ENCODE assay signal across 15 mouse cellular contexts in the genomic region with DNA sequence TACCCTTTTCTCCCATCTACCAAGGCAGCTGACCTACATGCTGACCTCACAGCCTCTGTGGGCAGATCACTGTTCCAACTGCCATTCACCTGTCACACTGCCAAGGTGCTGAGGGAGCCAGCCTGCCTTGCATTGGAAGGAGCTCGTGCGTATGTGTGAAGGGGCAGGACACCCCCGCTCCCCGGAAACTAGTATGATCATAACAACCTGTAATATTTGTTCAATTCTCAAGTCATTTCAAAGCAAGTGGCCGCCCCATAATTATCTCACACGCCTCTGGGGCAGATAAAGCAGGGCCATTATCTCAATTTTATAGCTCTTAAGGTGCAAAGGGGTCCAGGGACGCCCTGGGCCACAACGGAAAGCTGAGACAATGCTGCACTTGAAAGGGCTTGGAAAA.
"Had no signal": no experiment of that assay in that cellular context is flagged by ENCODE, and none has a peak within 500 bp of the region (broad histone marks: within the 10 kb centered on the region; RNA-seq: fewer than 3 reads in every experiment).

No protein-coding gene starts in this region.

- DNase-seq: kidney, adult 2 months; kidney, postnatal 14 days; layer of hippocampus, postnatal 36 days; liver; lung, embryonic 14.5 days; lung, postnatal 10 days; lung, postnatal 4 days; midbrain, embryonic 14.5 days; spleen, adult 18-20 months; thymus, postnatal 36 days had no signal

- H3K36me3 ChIP-seq: kidney, embryonic 15.5 days; limb, embryonic 12.5 days; midbrain, embryonic 10.5 days; neural tube, embryonic 12.5 days had no signal

- H3K27me3 ChIP-seq: kidney, embryonic 15.5 days; neural tube, embryonic 12.5 days had no signal

- H3K4me2 ChIP-seq: kidney, embryonic 15.5 days; limb, embryonic 12.5 days; lung, embryonic 14.5 days; neural tube, embryonic 12.5 days had no signal

- H3K4me1 ChIP-seq: neural tube, embryonic 12.5 days had no signal

- H3K27ac ChIP-seq: kidney, embryonic 15.5 days; limb, embryonic 12.5 days; midbrain, embryonic 10.5 days; neural tube, embryonic 12.5 days had no signal

- H3K4me3 ChIP-seq: kidney, embryonic 15.5 days; limb, embryonic 12.5 days; midbrain, embryonic 10.5 days; myocyte; neural tube, embryonic 12.5 days had no signal

- H3K9me3 ChIP-seq: kidney, embryonic 15.5 days; limb, embryonic 12.5 days; midbrain, embryonic 10.5 days; neural tube, embryonic 12.5 days had no signal

- H3K9ac ChIP-seq: kidney, embryonic 15.5 days; limb, embryonic 12.5 days; lung, embryonic 14.5 days; neural tube, embryonic 12.5 days had no signal
